Mouse (Mus musculus) testis, adult 2 months (tissue): Measurements from ENCODE around the gene Usp40. TPM values are rescaled to one million over a fixed set of nuclear protein-coding genes. Genes with fewer than 3 reads are reported as not detected.

Experiments
- H3K27ac ChIP-seq: fragments of 200-500 bp; 2 replicates; pipeline ENCODE4 v1.5.1; 2012; ENCODE audit warnings: low read depth, low read length; ENCODE audit not compliant: control insufficient read depth, insufficient read depth
- H3K27me3 ChIP-seq: fragments of 200-500 bp; 2 replicates; pipeline ENCODE4 v1.6.1; 2012; ENCODE audit warnings: mild to moderate bottlenecking, low read length, moderate library complexity; ENCODE audit not compliant: control insufficient read depth, insufficient read depth
- H3K36me3 ChIP-seq: fragments of 200-500 bp; 2 replicates; pipeline ENCODE4 v1.6.1; 2012; ENCODE audit warnings: mild to moderate bottlenecking, low read length; ENCODE audit not compliant: control insufficient read depth, insufficient read depth
- H3K4me1 ChIP-seq: fragments of 200-500 bp; 2 replicates; pipeline ENCODE4 v1.6.1; 2012; ENCODE audit warnings: low read length; ENCODE audit not compliant: control insufficient read depth, insufficient read depth
- H3K4me3 ChIP-seq: fragments of 200-500 bp; 2 replicates; pipeline ENCODE4 v1.5.1; 2012; ENCODE audit warnings: low read depth, mild to moderate bottlenecking, low read length, moderate library complexity, mixed read lengths; ENCODE audit not compliant: control insufficient read depth
- CTCF ChIP-seq: fragments of 200-500 bp; IDR thresholded peaks from 2 replicates; pipeline ENCODE4 v1.5.1; 2012; ENCODE audit warnings: low read depth, mild to moderate bottlenecking, inconsistent platforms, low read length, moderate library complexity; ENCODE audit not compliant: control insufficient read depth, insufficient read depth, insufficient replicate concordance
- POLR2A ChIP-seq: fragments of 200-500 bp; IDR thresholded peaks from 2 replicates; pipeline ENCODE4 v1.6.1; 2012; ENCODE audit warnings: low read depth, mild to moderate bottlenecking, inconsistent platforms, low read length, moderate library complexity; ENCODE audit not compliant: control insufficient read depth
- polyA plus RNA-seq: library from polyadenylated mRNA; depleted of rRNA; stranded (reverse); fragments of >200 nt; gene quantifications from 2 replicates; pipeline ENCODE4 v1.2.3, GENCODE M21; 2012; rRNA removed

Gene Usp40
- polyA plus RNA-seq, 1 experiment = 7.6 TPM

DNA sequence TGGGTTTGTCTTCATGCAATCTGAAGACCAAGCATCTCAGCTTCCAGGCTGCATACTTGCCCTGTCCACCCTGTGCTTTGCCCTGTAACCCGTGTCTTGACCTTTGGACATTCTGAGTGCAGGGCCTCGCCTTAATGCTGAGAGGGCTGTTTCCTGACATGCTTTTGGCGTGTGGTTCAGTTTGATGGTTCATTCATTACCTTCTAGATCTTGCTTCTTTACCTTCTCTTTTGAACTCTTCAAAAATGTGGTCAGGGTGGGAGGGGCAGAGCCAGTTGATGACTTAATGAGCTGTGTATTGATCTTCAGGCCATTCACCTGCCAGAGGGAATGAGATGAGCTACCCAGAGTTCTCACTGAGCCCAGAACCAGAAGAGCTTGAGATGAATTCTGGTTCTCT lies 99.6 kb downstream of the Usp40 start:
- Histone ChIP-seq H3K27ac (no peak overlapping the region), H3K4me3 (no peak overlapping the region), H3K4me1 (no peaks in the 10 kb centered on the region), H3K27me3 (no peaks in the 10 kb centered on the region), H3K36me3 (no peaks in the 10 kb centered on the region)
- TF ChIP-seq POLR2A (no peak), CTCF (no peak)

DNA sequence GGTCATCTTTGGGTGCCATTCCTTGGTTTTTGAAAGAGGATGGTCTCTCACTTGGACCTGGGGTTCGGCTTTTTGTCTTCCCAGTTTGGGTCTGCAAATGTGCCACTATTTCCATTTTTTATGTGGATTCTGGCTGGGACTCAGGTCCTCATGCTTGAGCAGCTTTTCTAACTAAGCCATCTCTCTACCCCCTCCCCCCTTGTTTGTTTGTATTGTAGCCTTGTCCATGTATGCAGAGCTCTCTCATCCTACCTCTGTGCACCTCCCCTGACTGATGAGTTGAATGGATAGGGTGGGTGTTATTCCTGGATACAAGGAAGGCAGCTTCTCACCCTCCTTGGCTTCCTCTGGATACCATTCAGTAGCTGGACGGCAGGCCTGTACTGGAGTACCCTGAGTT lies 100.3 kb downstream of the Usp40 start:
- H3K36me3 ChIP-seq = no peaks in the 10 kb centered on the region
- no peaks in the 10 kb centered on the region for H3K4me1 ChIP-seq
- TF ChIP-seq POLR2A = no peak
- TF ChIP-seq CTCF = no peak
- H3K4me3 ChIP-seq = no peak overlapping the region
- no peaks in the 10 kb centered on the region for H3K27me3 ChIP-seq
- no peak overlapping the region for H3K27ac ChIP-seq

DNA sequence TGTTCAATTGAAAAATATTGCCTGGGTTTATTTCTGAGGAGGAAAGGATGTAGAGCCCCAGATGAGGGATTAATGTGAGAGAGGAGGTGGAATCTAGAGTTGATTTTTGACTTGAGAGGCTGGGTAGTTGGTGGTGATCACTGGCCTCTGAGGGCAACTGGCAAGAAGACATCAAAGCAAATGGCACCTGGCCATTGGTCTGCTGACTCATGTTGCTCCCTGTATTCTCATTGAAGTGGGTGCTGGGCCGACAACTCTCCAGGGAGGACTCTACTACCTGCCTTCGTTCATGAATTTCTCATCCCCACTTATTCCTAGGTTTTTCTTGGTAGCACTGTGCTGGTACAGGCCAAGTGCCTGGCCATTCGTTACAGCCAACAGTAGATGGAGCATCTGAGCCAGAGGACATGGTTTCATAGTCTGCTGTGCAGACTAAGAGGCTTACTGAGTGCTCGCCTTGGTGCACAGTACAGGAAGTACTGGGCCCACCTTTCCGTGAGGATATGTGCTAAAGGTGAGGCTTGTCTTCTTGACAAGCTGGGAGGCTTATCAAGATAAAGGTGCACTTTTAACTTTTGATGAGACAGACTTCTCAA lies 101.9 kb downstream of the Usp40 start:
- no peaks in the 10 kb centered on the region for H3K27me3 ChIP-seq
- no peak for TF ChIP-seq CTCF
- no peak for TF ChIP-seq POLR2A
- no peaks in the 10 kb centered on the region for H3K36me3 ChIP-seq
- H3K4me1 ChIP-seq = no peaks in the 10 kb centered on the region
- no peak overlapping the region for H3K4me3 ChIP-seq
- H3K27ac ChIP-seq = no peak overlapping the region

- TF ChIP-seq POLR2A (no peak), CTCF (no peak)
- no peaks in the 10 kb centered on the region for H3K4me1 ChIP-seq
- no peak overlapping the region for H3K27ac ChIP-seq
- no peak overlapping the region for H3K4me3 ChIP-seq
- H3K36me3 ChIP-seq = no peaks in the 10 kb centered on the region
- no peaks in the 10 kb centered on the region for H3K27me3 ChIP-seq
These were observed 106.2 kb downstream of the Usp40 start for GRCm38 (mm10) chr1:87902186-87902585.

- no peak for TF ChIP-seq POLR2A
- TF ChIP-seq CTCF = no peak
- no peaks in the 10 kb centered on the region for H3K27me3 ChIP-seq
- H3K36me3 ChIP-seq = no peaks in the 10 kb centered on the region
- H3K4me1 ChIP-seq = no peaks in the 10 kb centered on the region
- H3K4me3 ChIP-seq = no peak overlapping the region
- no peak overlapping the region for H3K27ac ChIP-seq
These were observed 107.4 kb downstream of the Usp40 start for GRCm38 (mm10) chr1:87900979-87901378.

GRCm38 (mm10) chr1:87899701-87900100 lies 108.7 kb downstream of the Usp40 start:
- H3K27me3 ChIP-seq = no peaks in the 10 kb centered on the region
- TF ChIP-seq POLR2A = no peak
- TF ChIP-seq CTCF = no peak
- no peaks in the 10 kb centered on the region for H3K36me3 ChIP-seq
- H3K4me1 ChIP-seq = no peaks in the 10 kb centered on the region
- no peak overlapping the region for H3K4me3 ChIP-seq
- no peak overlapping the region for H3K27ac ChIP-seq

DNA sequence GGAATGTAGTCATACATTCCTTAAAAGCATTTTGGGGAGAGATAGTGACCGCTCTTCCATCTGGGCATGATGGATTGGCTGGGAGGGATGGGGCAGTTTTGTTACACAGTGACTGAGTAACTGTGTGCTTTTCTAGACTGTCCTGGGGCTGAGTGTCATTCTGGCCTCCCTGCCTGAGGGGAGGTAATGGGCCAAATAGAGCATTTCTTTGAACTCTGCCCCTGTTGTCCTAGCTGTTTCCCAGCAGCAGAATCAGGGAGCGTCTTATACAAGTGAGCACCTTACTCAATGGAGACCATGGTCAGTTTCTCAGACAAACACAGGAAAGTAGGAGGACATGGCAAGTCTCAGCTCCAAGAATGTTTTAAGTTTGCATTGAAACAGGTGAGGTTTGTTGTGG lies 111.4 kb downstream of the Usp40 start:
- Histone ChIP-seq H3K27ac (no peak overlapping the region), H3K4me3 (no peak overlapping the region), H3K27me3 (no peaks in the 10 kb centered on the region), H3K4me1 (no peaks in the 10 kb centered on the region), H3K36me3 (no peaks in the 10 kb centered on the region)
- TF ChIP-seq CTCF (no peak), POLR2A (no peak)

Other genes starting within 250 kb of the Usp40 start
- gene Sag, start 204.9 kb downstream of the Usp40 start, polyA plus RNA-seq = 11.1 and 11.2 TPM in 2 replicates
- 69.6 and 69.7 TPM in 2 replicates for gene Dgkd, start 155.3 kb downstream of the Usp40 start, polyA plus RNA-seq
- not detected in 2 replicates for gene Ugt1a10, start 46.8 kb upstream of the Usp40 start, polyA plus RNA-seq
- gene Ugt1a9, start 62.2 kb upstream of the Usp40 start, polyA plus RNA-seq = 0.06 TPM in 1 of 2 replicates, not detected in the other
- not detected in 2 replicates for gene Ugt1a8, start 79.3 kb upstream of the Usp40 start, polyA plus RNA-seq
- 4.3 and 6.5 TPM in 2 replicates for gene Ugt1a7c, start 86.5 kb upstream of the Usp40 start, polyA plus RNA-seq
- gene Ugt1a6b, start 94.7 kb upstream of the Usp40 start, polyA plus RNA-seq = 1.0 and 7.4 TPM in 2 replicates
- gene Ugt1a6a, start 126.3 kb upstream of the Usp40 start, polyA plus RNA-seq = 23.3 and 26.9 TPM in 2 replicates
- 0.09 and 0.20 TPM in 2 replicates for gene Ugt1a5, start 157.5 kb upstream of the Usp40 start, polyA plus RNA-seq
- gene Ugt1a2, start 192.1 kb upstream of the Usp40 start, polyA plus RNA-seq = 0.06 TPM in 1 of 2 replicates, not detected in the other
- 1,175 and 1,313 TPM in 2 replicates for gene Dnajb3, start 197.2 kb upstream of the Usp40 start, polyA plus RNA-seq
- gene Ugt1a1, start 203.4 kb upstream of the Usp40 start, polyA plus RNA-seq = 0.67 and 0.94 TPM in 2 replicates
- 116 and 122 TPM in 2 replicates for gene Mroh2a, start 218.4 kb upstream of the Usp40 start, polyA plus RNA-seq